Mouse (Mus musculus) cerebellum, adult 2 months (tissue): ENCODE data around the gene Sec14l3. TPM values are rescaled to one million over a fixed set of nuclear protein-coding genes. Genes with fewer than 3 reads are reported as not detected.

Source experiments
- DNase-seq, 2 experiments: peaks; one replicate each; pipeline ENCODE4 v3.0.0; 2021
- H3K27ac ChIP-seq: fragments of 200-500 bp; 2 replicates; pipeline ENCODE4 v1.5.1; 2012; ENCODE audit warnings: low read length, control low read depth, inconsistent platforms; ENCODE audit not compliant: insufficient read depth
- H3K27me3 ChIP-seq: fragments of 200-500 bp; 2 replicates; pipeline ENCODE4 v1.6.1; 2012; ENCODE audit warnings: inconsistent platforms, mild to moderate bottlenecking, low read length, moderate library complexity; ENCODE audit not compliant: control insufficient read depth, insufficient read depth
- H3K4me1 ChIP-seq: fragments of 200-500 bp; 2 replicates; pipeline ENCODE4 v1.6.1; 2011; ENCODE audit warnings: low read length; ENCODE audit not compliant: control insufficient read depth, insufficient read depth
- H3K4me3 ChIP-seq: fragments of 200-500 bp; replicated peaks from 2 replicates; pipeline ENCODE3; 2011; ENCODE audit warnings: mild to moderate bottlenecking, low read depth, low read length, control low read depth; ENCODE audit not compliant: insufficient read depth
- CTCF ChIP-seq: fragments of 200-500 bp; IDR thresholded peaks from 2 replicates; pipeline ENCODE4 v1.5.1; 2011; ENCODE audit warnings: low read depth, mild to moderate bottlenecking, control low read depth, low read length, moderate library complexity, borderline replicate concordance; ENCODE audit not compliant: insufficient read depth
- POLR2A ChIP-seq: fragments of 200-500 bp; IDR thresholded peaks from 2 replicates; pipeline ENCODE4 v1.6.1; 2011; ENCODE audit warnings: low read length, control low read depth, borderline replicate concordance; ENCODE audit not compliant: insufficient read depth
- WGBS: fragments of 180-500 bp; shearing (Covaris S2); methylation state at CpG from one replicate; pipeline ENCODE4 v1.1.7; 2018; 5-methylcytosine and 5-hydroxymethylcytosine counted together
- polyA plus RNA-seq: library from polyadenylated mRNA; depleted of rRNA; stranded (reverse); fragments of >200 nt; gene quantifications from 2 replicates; pipeline ENCODE4 v1.2.3, GENCODE M21; 2012

Gene Sec14l3
- polyA plus RNA-seq, 1 experiment, result not detected

GRCm38 (mm10) chr11:4069664-4070063 is 5.0 kb downstream of the Sec14l3 start:
- Histone ChIP-seq H3K27ac (no peak overlapping the region), H3K4me1 (no peaks in the 10 kb centered on the region), H3K27me3 (no peaks in the 10 kb centered on the region), H3K4me3 (no peak overlapping the region)
- TF ChIP-seq CTCF, result no peak
- no peak for TF ChIP-seq POLR2A
- DNase-seq, result no peak
- 45% methylated on average over 1 of the region's 1 CpGs for whole genome bisulfite sequencing

- no peak for DNase-seq
Measured at GRCm38 (mm10) chr11:4076633-4077032, 12.0 kb downstream of the Sec14l3 start.

GRCm38 (mm10) chr11:4078267-4078933 is 13.8 kb downstream of the Sec14l3 start:
- no peak for DNase-seq
- H3K4me1 ChIP-seq, result no peaks in the 10 kb centered on the region
- H3K27me3 ChIP-seq, result no peaks in the 10 kb centered on the region
- WGBS, result 79% methylated on average over 7 of the region's 7 CpGs
- H3K27ac ChIP-seq, result no peak overlapping the region
- TF ChIP-seq POLR2A (no peak), CTCF (no peak)
- H3K4me3 ChIP-seq, result no peak overlapping the region

More at GRCm38 (mm10) chr11:4076633-4077032, 12.0 kb downstream of the Sec14l3 start:
- TF ChIP-seq CTCF (no peak), POLR2A (no peak)
- H3K27me3 ChIP-seq, result no peaks in the 10 kb centered on the region
- H3K4me3 ChIP-seq, result no peak overlapping the region
- no peak overlapping the region for H3K27ac ChIP-seq
- H3K4me1 ChIP-seq, result no peaks in the 10 kb centered on the region
- WGBS, result 25% methylated on average over 8 of the region's 8 CpGs

- DNase-seq, result peak; percentile 33 to 53
- peak; percentile 82 for TF ChIP-seq CTCF
- no peak for TF ChIP-seq POLR2A
- WGBS, result 11% methylated on average over 4 of the region's 4 CpGs
- H3K4me1 ChIP-seq, result no peaks in the 10 kb centered on the region
- no peak overlapping the region for H3K4me3 ChIP-seq
- H3K27ac ChIP-seq, result no peak overlapping the region
- no peaks in the 10 kb centered on the region for H3K27me3 ChIP-seq
Measured at GRCm38 (mm10) chr11:4080219-4080618, 15.6 kb downstream of the Sec14l3 start.

- Histone ChIP-seq H3K27me3 (no peaks in the 10 kb centered on the region), H3K4me1 (no peaks in the 10 kb centered on the region), H3K27ac (no peak overlapping the region), H3K4me3 (no peak overlapping the region)
- peak; percentile 51 to 67 for DNase-seq
- TF ChIP-seq CTCF, result peak; percentile 77
- no peak for TF ChIP-seq POLR2A
- 28% methylated on average over 5 of the region's 5 CpGs for WGBS
Measured at GRCm38 (mm10) chr11:4083316-4084078, 18.9 kb downstream of the Sec14l3 start.

GRCm38 (mm10) chr11:4086246-4086645 is 21.6 kb downstream of the Sec14l3 start:
- H3K4me1 ChIP-seq, result no peaks in the 10 kb centered on the region
- no peak for DNase-seq
- 30% methylated on average over 1 of the region's 1 CpGs for WGBS
- no peak for TF ChIP-seq CTCF
- no peak for TF ChIP-seq POLR2A
- H3K27me3 ChIP-seq, result no peaks in the 10 kb centered on the region
- H3K4me3 ChIP-seq, result no peak overlapping the region
- H3K27ac ChIP-seq, result no peak overlapping the region

- no peak overlapping the region for H3K27ac ChIP-seq
- no peak overlapping the region for H3K4me3 ChIP-seq
- H3K4me1 ChIP-seq, result no peaks in the 10 kb centered on the region
- TF ChIP-seq CTCF (no peak), POLR2A (no peak)
- no peak for DNase-seq
- WGBS, result 22% methylated on average over 2 of the region's 2 CpGs
- H3K27me3 ChIP-seq, result no peaks in the 10 kb centered on the region
Measured at GRCm38 (mm10) chr11:4087267-4087666, 22.6 kb downstream of the Sec14l3 start.
